Mouse (Mus musculus): Measurements from ENCODE around the gene Prl7d1.

Prl7d1 gene

DNA sequence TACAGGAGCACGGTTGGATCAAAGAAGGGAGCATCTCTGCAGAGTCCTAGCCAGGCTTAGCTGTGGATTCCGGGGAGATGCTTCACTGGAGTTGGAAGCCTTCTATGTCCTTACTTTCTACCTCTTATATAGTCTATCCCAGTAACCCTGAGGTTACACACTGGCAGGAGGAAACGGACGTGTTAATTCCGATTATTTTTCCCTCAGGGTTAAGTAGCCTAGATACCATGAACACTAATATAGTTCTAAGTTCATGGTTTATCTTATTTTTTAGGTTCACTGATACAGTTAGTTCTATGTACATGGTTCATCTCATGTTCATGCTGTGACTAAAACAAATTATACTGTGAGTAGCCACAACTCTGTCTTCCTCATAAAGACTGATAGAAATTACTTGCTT, at the start of gene Prl7d1:
TSS of gene Prl7d1 (minus strand) at position 101 of the 400 bp plus-strand sequence.
- no peak for DNase-seq (ENCODE audit: low read depth)

DNA sequence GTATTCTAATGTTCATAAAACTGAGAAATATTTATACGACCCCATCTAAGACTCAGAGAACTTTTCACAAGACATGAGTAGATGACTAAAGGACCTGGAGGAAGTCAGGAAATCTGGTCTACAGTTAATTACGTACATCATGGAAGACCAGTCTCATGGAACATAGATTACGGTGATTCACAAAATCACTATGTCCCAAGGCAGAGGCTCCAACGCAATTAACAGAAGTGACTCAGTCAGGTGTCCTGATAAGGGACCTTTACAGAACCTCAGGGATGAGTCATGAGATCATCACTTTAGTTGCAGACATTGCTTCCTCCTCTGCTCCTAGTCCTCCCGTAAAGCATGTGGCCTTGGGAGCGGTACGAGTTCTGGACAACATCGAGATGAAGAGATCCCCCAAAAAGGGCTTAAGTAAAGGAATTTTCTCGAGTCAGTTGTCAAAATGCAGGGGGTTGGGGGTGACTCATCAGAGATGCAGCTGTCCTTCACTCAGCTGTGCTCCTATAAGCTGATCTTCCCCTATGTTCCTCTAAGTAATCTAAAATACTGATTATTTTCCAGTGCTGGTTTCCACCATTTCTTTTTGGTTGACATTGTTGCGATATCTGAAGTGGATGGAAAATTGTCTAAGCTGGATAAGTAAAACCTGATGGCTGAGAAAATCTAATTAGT, 18.1 kb upstream of the Prl7d1 start:
- DNase-seq (ENCODE audit: low read depth) = peak; percentile 32

DNA sequence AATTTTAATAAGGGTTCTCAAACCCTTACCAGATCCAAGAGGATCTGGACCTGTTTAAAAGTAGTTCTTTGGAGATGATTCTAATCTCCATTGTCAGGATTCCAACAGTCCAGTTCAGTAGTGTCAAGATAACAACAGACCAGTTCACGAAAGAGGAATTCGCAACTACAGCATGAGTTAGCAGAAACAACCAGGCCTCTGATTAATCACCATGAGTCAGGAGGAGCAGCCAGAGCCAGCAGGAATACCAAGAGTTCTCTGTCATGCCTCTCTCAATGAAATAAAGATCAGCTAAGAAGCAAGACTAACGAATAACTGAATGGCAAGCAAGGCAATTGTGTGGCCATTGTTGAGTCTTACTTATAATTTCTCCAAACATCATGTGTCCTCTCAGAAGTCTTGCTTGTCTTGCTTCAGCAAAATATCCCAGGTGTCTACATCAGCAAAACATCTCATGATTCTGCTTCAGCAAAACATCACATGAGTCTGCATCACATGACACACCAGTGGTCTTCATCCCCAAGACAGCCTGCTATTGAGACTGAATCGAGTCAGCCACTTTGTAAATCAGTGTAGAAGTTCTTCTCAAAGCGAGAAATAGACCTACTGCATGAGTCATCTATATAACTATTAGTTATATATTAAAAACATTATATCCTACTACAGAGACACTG, 13.9 kb upstream of the Prl7d1 start:
- DNase-seq (ENCODE audit: low read depth) = peak; percentile 81

DNA sequence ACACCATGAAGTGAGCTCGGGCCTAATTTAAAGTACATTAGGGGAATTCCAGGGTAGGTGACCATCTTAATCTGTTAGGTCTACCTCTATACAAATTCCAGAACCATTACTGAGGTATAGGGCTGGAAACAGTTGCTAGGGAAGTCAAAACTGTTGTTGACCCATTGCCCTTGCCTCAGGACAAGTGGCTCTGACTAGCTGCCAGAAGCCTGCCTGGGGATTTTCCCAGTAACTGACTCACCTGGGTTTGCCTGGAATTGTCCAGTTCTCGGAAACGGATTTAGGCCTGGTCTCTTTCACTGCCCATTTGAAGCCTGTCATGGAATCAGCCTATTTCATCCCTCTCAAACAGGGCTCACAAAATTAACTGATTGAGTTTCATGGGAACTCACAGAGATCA, 8.5 kb upstream of the Prl7d1 start:
- peak; percentile 48 for DNase-seq (ENCODE audit: low read depth)

DNA sequence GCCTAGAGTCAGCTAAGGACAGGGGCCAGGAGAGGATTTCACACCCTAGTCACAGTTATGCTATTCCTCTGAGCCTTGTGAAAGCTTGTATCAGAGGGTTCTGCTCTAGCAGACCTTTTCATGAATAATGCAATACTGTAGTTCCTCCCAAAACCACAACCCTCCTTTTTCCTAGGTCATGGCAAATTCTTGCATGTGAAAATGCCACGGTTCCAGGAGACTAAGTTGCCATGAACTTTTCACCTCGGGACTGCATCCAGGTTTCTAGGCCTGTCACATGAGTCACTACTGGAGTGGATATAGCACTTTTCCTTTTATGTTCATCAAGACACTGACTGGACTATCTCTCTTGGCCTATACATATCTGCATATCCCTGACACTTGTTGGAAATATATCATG, 10.0 kb downstream of the Prl7d1 start:
- peak; percentile 69 for DNase-seq (ENCODE audit: low read depth)

DNA sequence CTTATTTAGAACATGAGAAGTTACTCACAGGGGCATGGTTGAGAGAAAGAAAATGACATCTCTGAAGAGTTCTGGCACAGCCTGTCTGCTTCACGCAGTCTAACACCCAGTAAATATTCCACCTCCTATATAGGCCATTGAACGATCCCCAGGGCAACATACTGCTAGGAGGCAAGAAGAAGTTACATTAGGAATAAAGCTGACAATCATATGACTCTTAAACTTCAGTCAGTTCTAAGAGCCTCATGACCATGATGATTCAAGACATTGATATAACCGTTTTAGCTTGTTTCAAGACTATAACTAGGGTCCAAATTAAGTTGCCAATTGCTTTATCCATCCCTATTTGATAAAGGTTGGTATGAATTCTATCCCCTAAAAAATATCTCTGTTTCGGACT, 48.6 kb downstream of the Prl7d1 start, which contains the start of gene Prl7a2:
TSS of gene Prl7a2 (minus strand) at position 101 of the 400 bp plus-strand sequence.
- no peak for DNase-seq (ENCODE audit: low read depth)

DNA sequence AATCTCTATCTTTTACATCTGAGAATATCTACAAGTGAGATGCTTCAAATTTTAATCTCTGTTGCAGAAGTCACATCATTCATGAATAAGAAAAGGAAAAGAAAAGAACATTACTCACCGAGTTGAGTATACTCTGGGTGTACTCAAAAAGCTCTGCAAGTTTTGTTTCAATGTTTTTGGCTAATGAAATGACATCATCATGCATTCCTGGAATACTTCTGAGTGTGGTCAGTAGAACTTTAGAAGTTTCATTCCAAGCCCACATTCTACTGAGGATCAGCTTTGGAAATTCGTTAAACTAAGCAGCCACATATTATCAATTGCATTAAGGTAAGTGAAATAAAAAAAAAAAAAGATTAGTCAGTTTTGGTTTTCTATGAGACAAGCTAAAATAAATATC, 55.8 kb downstream of the Prl7d1 start:
- peak; percentile 28 for DNase-seq (ENCODE audit: low read depth)

All from NIH3T3 (cell line).